Mouse (Mus musculus): ENCODE data around the gene Tprkb.
"Not testable (repeated sequence)": the region's sequence is repeated elsewhere in the genome, so short reads cannot be mapped to it uniquely, and the experiment has no call there.

The Tprkb gene

DNA sequence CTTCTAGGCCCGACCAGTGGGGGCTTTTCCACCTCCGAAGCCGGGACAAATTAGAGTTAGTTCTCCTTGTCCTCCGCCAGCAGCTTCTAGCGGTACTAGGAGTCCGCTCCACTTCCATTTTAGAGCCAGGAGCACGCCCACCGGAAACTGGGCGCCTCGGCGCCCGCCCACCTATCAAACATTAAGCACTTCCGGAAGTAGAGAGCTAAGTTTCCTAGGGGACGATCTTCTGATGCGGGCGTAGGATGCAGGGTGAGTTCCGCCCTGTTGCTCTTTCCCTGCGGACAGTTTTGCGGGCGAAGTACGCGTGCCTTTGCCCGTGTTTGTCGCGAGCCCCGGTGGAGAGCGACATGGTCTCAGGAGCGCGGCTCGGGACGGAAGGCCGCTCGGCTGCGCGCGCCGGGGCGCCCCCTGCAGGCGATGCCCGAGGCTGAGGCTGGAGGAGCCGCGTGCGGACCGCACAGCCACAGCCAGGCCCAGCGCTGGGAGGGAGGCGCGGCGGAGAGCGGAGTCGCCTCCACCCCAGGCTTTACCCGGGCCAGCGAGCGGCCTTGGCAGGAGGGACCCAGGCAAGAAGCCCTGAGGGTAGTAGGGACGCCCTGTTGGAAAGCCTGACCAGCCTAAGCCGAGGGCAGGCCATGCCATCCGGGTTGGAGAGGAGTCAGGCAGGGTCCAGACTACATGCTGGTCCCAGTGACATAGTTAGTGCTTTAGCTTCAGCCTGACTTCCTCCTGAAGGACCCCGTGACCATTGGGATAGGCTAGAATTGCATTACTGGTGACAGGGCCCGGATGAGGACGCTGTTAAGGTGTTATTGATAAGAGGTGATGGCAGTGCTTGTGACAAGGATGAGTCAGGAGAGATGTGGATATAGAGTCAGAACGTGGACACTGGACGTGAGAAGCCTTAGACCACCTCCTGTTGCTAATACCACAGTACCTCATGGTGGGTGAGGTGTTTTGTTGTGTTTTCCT, 4.2 kb downstream of the Tprkb start, which contains the start of gene Nat8f1:
Gene Nat8f1 (minus strand): TSS at position 149 of the 975 bp plus-strand sequence.
- DNase-seq (ENCODE audit: extremely low read depth, low read depth, low spot score) = not testable (repeated sequence)

DNA sequence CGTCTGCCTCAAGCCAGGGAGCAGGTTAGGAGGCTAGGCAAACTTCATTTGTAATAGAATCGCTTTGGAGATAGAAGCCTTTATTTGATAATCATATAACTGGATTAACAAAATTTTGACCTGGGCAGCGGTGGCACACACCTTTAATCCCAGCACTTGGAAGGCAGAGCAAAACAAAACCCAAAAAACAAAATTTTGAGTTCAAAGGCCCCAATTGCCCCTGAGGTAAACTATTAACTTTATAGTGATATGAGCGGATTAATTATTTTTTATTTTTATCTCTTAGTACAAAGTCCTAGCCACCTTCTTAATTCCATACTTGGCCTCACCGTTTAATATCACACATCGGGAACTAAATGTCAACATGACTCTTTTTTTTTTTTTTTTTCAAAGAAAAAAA, 4.9 kb downstream of the Tprkb start:
- DNase-seq (ENCODE audit: extremely low read depth, low read depth, low spot score) = no peak

DNA sequence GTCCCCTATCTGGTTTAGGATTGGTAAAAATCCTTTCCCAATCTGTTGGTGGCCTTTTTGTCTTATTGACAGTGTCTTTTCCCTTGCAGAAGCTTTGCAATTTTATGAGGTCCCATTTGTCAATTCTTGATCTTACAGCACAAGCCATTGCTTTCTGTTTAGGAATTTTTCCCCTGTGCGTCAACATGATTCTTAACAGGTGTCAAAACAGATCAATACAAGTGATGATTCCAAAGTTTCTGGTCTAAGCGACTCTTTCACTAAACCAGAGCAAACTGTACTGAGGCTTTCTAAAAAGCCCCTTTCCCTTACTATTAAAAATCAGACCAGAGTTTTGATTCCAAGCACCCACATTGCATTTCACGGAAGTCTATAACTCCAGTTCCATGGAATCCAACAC, 6.7 kb downstream of the Tprkb start:
- not testable (repeated sequence) for DNase-seq (ENCODE audit: extremely low read depth, low read depth, low spot score)

DNA sequence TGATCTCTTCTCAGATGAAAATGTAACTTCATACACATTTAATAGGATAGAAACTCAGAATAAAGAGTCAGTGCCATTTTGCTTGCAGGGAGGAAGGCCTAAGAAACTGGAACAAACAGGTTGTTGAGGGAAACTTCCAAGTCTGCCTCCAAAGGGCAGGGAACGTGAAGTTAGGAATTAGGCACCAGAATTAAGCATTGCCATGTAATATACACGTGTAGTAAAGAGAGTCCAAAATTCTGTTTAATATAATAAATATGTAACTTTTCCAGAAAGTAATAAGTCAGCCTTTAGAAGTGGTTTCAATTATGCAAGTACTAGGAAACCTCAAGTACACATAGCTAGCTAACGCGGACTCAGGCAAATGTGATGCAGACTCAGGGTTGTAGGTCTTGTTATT, 7.7 kb downstream of the Tprkb start:
- no peak for DNase-seq (ENCODE audit: extremely low read depth, low read depth, low spot score)

DNA sequence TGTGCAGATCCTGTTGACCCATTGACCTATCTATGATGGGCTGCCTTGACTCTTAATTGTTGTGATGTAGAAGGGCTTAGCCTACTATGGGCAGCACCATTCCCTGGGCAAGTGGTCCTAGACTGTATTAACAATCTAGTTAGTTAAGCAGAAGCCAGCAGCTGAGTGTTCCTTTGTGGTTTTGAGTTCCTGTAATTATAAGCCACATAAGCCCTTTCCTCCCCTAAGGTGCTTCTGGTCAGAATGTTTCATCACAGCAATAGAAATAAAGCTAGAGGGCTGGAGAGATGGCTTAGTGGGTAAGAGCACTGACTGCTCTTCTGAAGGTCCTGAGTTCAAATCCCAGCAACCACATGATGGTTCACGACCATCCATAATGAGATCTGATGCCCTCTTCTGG, 12.0 kb downstream of the Tprkb start:
- no peak for DNase-seq (ENCODE audit: extremely low read depth, low read depth, low spot score)

DNA sequence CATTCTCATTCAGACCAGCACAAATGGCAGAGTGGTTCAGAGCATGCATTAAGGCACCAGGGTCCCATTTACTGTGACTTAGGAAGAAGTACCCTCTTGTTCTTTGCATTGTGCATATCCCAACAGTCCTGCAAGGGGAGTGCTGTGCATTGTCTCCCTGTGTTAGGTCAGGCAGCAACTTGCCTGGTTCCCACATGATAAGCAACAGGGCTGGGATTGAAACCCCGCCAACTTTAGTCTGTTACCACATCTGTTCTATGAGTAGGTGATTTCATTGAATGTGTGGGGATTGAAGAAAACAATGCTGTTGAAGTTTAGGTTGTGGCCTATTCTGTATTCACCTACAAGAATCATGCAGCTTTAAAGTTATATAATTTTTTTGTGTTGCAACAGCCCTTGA, 15.0 kb downstream of the Tprkb start:
- no peak for DNase-seq (ENCODE audit: extremely low read depth, low read depth, low spot score)

DNA sequence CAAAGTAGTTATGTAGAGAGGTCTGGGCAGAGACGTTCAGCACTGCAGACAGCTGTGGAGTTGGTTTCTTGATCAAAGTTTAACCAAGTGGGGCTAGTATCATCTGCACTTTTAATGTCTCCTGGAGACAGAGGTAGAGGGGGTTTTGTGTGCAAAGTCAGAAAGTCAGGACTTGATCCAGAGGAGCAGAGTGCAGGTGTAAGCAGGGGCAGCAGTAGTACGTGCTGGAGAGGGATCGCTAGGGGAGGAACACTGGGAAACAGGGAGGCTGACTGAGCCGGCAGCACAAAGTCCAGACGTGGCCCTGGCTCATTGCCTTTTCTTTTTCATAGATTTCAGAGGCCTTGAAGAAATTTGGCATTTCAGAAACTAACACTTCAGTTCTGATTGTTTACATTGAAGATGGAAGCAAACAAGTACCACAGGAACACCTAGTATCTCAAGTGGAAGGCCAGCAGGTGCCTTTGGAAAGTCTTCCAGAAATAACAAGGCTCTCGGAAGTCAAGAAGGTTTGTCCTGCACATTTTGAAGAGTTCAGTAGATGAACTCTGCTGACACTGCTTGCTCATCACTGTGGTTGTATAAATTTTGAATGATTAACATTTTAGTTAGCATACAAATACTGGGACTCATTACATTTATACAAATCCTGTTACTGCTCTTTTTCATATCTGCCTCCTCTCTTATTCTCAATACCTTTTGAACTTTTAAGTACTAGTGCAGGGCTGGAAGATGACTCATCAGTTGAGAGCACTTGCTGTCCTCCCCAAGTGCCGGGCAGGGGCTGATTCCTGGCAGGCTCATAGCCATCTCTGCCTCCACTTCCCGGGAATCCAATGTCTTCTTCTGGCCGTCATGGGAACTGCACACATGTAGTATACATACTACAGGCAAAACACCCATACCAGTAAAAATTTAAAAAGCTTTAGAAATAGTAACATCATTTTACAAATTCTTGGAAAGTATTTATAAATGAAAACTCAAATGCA, 16.1 kb downstream of the Tprkb start:
- DNase-seq (ENCODE audit: extremely low read depth, low read depth, low spot score) = no peak

DNA sequence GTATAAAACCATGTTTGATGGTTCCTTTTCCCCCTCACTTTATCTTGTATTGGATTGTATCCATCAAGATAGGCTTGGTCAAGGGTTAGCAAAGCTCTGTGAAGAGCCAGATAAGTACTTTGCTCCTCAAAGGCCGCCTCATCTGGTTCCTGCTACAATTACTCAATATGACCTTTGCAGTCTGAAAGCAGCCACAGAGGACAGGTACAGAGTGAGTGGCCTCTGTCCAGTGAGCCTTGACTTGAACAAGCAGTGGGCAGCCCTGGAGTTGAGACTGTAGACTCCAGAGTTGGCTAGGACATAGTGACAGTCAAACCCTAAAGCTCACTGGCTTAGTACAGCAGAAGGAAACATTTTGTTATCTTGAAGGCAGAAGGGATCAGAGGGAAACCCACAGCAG, 17.6 kb downstream of the Tprkb start:
- DNase-seq (ENCODE audit: extremely low read depth, low read depth, low spot score) = no peak

DNA sequence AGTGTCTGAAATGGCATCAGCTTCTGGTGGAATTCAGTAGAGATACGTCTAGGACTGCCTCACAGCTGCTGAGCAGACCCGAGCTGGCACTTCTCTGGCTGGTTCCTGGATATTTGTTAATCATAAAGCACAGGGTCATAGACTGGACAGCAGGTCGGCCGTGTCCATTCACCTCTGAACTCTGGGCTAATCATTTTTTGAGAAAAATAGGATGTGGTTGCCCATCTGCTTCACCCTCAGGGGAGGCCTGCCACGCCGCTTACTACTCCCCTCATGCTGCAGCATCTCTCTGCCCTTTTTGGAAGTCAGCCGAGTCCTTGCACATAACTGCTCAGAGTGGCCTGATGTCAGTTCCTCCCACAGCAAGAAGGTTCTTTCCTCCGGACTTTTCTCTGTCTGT, 22.4 kb downstream of the Tprkb start:
- DNase-seq (ENCODE audit: extremely low read depth, low read depth, low spot score) = no peak

DNA sequence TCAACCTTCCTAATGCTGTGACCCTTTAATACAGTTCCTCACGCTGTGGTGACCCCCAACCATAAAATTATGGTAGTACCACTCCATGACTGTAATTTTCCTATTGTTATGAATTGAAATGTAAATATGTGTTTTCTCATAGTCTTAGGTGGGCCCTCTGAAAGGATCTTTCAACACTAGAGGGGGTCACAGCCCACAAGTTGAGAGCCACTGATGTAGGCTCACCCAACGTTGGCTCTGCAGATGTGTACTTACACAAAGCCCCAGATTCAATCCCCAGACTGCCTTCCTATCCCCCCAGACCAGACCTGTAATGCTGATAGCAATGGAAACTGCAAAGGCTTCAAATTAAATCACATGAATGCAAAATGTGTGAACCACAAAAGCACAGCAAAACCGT, 24.0 kb downstream of the Tprkb start:
- no peak for DNase-seq (ENCODE audit: extremely low read depth, low read depth, low spot score)

DNA sequence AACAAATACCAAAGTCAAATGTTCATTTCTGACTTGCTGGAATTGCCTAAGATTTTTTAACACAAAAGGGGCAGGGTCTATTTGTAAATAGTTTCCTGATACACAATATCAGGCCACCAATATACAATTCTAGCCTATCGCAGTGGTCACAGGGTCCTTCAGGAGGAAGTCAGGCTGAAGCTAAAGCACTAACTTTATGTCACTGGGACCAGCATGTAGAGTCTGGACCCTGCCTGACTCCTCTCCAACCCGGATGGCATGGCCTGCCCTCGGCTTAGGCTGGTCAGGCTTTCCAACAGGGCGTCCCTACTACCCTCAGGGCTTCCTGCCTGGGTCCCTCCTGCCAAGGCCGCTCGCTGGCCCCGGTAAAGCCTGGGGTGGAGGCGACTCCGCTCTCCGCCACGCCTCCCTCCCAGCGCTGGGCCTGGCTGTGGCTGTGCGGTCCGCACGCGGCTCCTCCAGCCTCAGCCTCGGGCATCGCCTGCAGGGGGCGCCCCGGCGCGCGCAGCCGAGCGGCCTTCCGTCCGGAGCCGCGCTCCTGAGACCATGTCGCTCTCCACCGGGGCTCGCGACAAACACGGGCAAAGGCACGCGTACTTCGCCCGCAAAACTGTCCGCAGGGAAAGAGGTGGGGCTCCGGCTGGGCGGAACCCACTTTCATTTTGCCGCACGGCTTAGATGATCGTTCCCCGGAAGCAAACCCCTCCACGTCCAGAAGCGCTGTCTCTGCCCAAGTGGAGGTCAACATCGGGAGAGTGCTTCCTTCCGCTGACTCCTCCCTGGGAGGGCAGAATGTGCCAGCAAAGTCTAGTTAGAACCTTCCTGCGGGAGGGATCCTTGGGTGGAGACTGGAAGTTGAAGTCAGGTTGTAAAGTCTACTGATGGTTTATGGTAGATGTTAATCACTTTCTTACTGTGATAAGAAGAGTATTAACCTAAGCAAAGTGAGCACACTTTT, 25.1 kb downstream of the Tprkb start:
- DNase-seq (ENCODE audit: extremely low read depth, low read depth, low spot score) = not testable (repeated sequence)

DNA sequence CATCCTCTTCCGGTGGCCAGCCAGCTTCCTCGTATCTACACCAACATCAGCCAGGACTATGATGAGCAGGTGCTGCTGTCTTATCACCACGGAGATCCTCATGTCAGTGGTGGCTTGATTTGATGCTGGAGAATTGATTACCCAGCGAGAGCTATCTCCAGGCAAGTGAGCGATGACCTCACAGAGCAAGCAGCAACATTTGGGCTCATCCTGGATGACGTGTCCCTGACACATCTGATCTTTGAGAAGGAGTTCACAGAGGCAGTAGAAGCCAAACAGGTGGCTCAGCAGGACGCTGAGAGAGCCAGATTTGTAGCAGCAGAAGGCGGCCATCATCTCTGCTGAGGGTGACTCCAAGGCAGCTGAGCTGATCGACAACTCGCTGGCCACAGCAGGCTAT, 27.0 kb downstream of the Tprkb start:
- DNase-seq (ENCODE audit: extremely low read depth, low read depth, low spot score) = no peak

DNA sequence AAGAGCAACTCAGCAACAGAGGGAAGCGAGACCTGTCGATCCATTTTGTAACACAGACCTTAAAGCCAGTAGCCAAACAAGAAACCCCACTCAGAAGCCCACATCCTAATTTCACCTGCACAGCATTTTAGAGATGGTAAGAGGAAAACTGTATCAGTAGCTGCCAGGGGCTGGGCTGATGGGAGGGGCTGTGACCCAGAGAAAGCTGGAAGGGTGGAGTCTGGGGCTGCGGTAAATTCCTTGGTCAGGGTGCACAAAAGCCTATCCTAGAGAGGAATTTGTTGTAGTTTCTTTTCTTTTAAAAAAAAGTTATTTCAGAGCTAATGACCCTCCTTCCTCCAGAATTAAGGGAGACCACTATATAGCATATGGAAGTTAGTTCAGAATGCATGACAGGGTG, 30.8 kb downstream of the Tprkb start:
- DNase-seq (ENCODE audit: extremely low read depth, low read depth, low spot score) = no peak

DNA sequence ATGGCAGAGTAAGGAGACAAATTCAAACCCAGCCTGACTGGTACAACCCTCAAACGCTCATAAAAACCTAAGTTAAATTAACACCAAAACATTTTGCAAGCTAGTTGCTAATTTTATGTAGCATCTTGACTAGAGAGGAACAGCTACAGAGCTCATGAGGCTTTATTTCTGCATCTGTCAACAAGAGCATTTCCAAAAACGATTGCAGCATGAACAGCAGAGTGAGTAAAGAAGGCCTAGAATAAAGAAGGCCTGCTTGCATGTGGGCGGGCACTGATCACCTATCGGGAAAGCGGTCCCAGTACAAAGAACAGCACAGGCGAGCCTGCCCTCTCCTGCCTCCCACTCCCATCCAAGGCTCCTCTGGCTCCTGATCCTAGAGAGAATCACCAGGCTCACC, 36.9 kb downstream of the Tprkb start:
- DNase-seq (ENCODE audit: extremely low read depth, low read depth, low spot score) = no peak

DNA sequence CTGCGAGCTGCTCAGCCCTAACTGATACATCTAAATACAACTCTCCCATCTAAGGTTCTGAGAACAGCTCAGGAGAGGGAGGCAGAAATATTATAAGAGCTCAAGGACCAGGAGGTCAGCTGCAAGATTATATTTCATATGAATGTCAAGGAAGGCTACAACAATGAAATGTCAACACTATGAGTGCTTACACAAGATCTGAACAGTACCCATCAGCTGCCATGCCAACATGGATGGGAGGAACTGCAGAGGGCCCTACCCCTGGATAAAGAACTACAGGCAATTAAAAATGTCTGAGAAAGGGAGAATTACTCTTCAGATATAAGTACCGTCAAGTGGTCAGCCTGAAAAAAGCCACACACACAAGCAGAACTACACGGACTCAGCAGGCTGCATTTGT, 45.9 kb downstream of the Tprkb start:
- DNase-seq (ENCODE audit: extremely low read depth, low read depth, low spot score) = no peak

DNA sequence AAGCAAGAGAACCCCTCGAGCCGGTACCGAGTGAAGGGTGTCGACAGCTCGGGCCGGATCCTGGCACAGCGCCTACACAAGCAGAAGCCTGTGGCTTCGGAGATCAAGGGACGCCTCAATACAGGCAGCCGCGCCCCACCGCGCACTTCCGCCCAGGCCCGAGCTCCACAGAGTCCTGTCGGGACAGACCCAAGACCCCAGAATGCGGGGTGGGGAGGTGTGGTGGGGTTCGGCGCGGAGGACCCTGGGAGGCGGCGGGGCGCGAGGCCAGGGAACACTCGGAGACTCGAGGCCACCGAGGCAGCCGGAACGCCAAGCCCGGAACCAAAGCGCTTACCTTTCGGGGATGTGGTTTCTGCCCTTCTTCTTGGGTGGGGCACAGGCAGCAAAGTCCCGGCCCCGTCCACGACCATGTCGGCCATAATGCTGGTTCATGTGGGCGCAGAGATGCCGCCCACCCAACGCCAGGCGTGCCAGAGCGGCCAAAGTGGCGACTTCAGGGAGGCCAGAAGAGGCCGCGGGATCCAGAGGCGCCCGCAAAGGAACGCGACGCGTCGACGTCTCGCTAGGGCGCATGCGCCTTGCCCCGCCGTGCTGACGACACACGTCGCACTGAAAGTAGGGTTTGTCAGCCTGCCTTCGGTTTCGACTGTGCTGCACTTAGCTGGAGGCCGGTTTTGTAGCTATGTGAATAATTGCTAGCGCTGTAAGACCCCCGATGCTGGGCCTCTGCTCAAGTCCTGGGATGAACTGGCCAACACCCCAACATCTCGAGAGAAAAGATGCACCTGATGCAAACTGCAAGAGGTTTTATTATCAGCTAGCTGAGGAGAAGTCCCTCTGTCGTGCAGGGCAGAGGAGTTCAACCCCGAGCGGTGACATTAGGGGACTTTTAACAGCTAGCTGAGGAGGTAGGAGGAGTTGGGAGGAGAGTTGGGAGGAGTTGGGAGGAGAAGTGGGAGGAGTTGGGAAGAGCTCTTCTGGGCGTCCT, 49.7 kb downstream of the Tprkb start, which contains the start of gene Dusp11:
Gene Dusp11 (minus strand): TSS at position 567 of the 991 bp plus-strand sequence.
- no peak for DNase-seq (ENCODE audit: extremely low read depth, low read depth, low spot score)

DNA sequence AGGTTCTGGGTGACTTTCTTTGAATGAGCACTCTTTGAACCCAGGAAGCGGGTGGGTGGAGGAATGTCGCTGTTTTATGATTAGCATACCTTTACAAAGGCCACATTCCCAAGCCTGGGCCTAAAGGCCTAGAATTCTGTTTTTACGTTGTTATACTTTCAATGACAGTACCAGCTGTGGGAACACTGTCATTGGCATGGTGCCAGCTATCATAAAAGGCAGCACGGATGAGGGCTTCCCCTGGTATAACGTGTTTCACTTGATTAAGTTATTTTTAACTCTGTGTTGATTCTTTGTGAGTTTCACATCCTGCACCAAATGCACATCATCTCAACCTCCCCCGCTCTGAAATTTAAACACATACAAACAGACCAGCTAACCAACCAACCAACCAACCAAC, 54.4 kb downstream of the Tprkb start:
- not testable (repeated sequence) for DNase-seq (ENCODE audit: extremely low read depth, low read depth, low spot score)

DNA sequence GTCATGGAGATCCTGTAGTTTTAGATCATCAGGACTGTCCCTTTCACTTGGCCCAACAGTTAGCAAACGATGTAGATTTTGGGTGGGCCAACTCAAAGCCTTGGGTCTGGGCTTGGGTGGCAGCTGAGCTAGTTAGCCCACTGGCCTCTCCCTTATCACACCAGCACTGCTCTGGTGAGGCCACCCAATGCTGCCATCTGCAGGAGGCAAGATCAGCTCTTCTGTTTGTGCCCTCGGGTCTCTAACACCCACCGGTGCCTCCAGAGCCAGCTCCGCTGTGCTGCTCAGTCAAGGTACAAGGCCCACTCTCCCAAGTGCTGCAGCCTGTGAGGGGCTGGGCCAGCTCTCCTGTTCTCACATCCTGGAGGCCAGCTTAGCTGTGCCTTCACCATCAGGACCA, 55.0 kb downstream of the Tprkb start:
- no peak for DNase-seq (ENCODE audit: extremely low read depth, low read depth, low spot score)

DNA sequence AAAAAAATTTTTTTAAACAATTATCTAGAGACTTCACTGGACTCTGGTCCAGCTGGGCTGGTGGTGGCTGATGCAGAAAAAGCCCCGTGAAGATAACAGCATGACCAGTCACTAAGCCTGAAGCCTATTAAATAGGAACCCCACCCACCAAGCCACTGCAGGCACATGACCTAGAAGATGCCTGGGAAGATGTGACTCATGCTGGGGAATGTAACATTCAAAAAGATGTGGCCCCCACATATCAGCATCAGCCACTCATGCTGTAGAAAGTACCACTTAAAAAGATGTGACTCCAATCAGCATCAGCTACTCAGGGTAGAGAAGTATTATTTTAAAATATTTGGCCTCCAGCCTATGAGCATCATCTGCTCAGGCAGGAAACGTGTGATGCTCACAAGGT, 58.2 kb downstream of the Tprkb start:
- DNase-seq (ENCODE audit: extremely low read depth, low read depth, low spot score) = no peak

All from fat pad, adult 2 months (tissue).